8 mouse cellular contexts compared by ENCODE assay signal in genomic region chr5:114296693-114297631, GRCm38 (mm10). TPM values are rescaled to one million over a fixed set of nuclear protein-coding genes. Genes with fewer than 3 reads are reported as not detected.
DNase-seq lines count a peak whose midpoint lies in the region; ATAC-seq and TF ChIP-seq lines count a peak whose summit lies in the region.

No protein-coding gene starts in this region.

- intact Hi-C loops in heart, postnatal 10 days (cut with DNase I), result no loop called here

- H3K27me3 ChIP-seq in hindbrain, embryonic 13.5 days, result peaks cover 78% of the 10 kb centered on the region
- H3K27me3 ChIP-seq in hindbrain, embryonic 12.5 days, result peaks cover 80% of the 10 kb centered on the region
- 0 out of 2 replicates have a peak, but pooled peaks cover 8% of the 10 kb centered on the region for H3K27me3 ChIP-seq in midbrain, postnatal 0 days (ENCODE audit: insufficient read depth, low read length)

- no peaks in the 10 kb centered on the region for H3K9me3 ChIP-seq in hindbrain, embryonic 13.5 days
- H3K9me3 ChIP-seq in hindbrain, embryonic 12.5 days (replicated peaks), result no peaks in the 10 kb centered on the region
- no peaks in the 10 kb centered on the region for H3K9me3 ChIP-seq in midbrain, postnatal 0 days (ENCODE audit: low read length)

- 0 out of 2 replicates have a peak overlapping the region, but pooled peaks have one; percentile 30 for H3K27ac ChIP-seq in hindbrain, embryonic 13.5 days
- no peak overlapping the region for H3K27ac ChIP-seq in hindbrain, embryonic 12.5 days
- H3K27ac ChIP-seq in bone marrow macrophage, adult 2 months (ENCODE audit: insufficient read depth, low read depth, low read length), result no peak overlapping the region
- no peak overlapping the region for H3K27ac ChIP-seq in midbrain, postnatal 0 days (ENCODE audit: low read depth, low read length)

- 29% methylated on average over 22 of the region's 22 CpGs for WGBS in hindbrain, embryonic 13.5 days
- 29% methylated on average over 22 of the region's 22 CpGs for WGBS in hindbrain, embryonic 12.5 days
- WGBS in midbrain, postnatal 0 days, result 23% methylated on average over 22 of the region's 22 CpGs

- TF ChIP-seq POLR2A in bone marrow macrophage, adult 2 months (IDR thresholded peaks at IDR 0.05; ENCODE audit: borderline replicate concordance, low read depth, low read length), result no peak

- H3K4me2 ChIP-seq in hindbrain, embryonic 13.5 days, result no peak overlapping the region
- H3K4me2 ChIP-seq in hindbrain, embryonic 12.5 days (replicated peaks), result no peak overlapping the region
- H3K4me2 ChIP-seq in midbrain, postnatal 0 days (ENCODE audit: low read depth, low read length, poor library complexity, severe bottlenecking), result no peak overlapping the region

- H3K9ac ChIP-seq in hindbrain, embryonic 13.5 days, result no peak overlapping the region
- no peak overlapping the region for H3K9ac ChIP-seq in hindbrain, embryonic 12.5 days
- H3K9ac ChIP-seq in midbrain, postnatal 0 days (replicated peaks; ENCODE audit: low read length, poor library complexity, severe bottlenecking), result no peak overlapping the region

- ATAC-seq in hindbrain, embryonic 13.5 days (ENCODE audit: low FRiP score), result no peak
- no peak for ATAC-seq in hindbrain, embryonic 12.5 days (ENCODE audit: low FRiP score)
- ATAC-seq in midbrain, postnatal 0 days (ENCODE audit: low FRiP score), result no peak

- peaks cover 46% of the 10 kb centered on the region for H3K4me1 ChIP-seq in hindbrain, embryonic 13.5 days (replicated peaks)
- H3K4me1 ChIP-seq in hindbrain, embryonic 12.5 days, result peaks cover 35% of the 10 kb centered on the region
- no peaks in the 10 kb centered on the region for H3K4me1 ChIP-seq in bone marrow macrophage, adult 2 months (ENCODE audit: control insufficient read depth, insufficient read depth, low read length)
- no peaks in the 10 kb centered on the region for H3K4me1 ChIP-seq in midbrain, postnatal 0 days (ENCODE audit: insufficient read depth, low read length)

- no peak overlapping the region for H3K4me3 ChIP-seq in hindbrain, embryonic 13.5 days
- no peak overlapping the region for H3K4me3 ChIP-seq in hindbrain, embryonic 12.5 days
- no peak overlapping the region for H3K4me3 ChIP-seq in bone marrow macrophage, adult 2 months (ENCODE audit: insufficient read depth, low read length)
- H3K4me3 ChIP-seq in midbrain, postnatal 0 days (ENCODE audit: low read depth, low read length), result no peak overlapping the region

- peak; percentile 19 to 28 for DNase-seq in B cell, adult 2 months
- DNase-seq in heart, postnatal 10 days, result peak; percentile 53 to 63
- no peak for DNase-seq in midbrain, postnatal 0 days (ENCODE audit: low spot score)
- DNase-seq in spleen, adult 12 weeks (ENCODE audit: low spot score), result no peak
- no peak for DNase-seq in right cerebral cortex, postnatal 4 days

- peak; percentile 48; the same call in 1 of the 2 replicates for TF ChIP-seq CTCF in bone marrow macrophage, adult 2 months (IDR thresholded peaks at IDR 0.05; ENCODE audit: low read depth, low read length)
- TF ChIP-seq CTCF in midbrain, postnatal 0 days (IDR thresholded peaks at IDR 0.05), result peak; percentile 45

- no peaks in the 10 kb centered on the region for H3K36me3 ChIP-seq in hindbrain, embryonic 13.5 days
- no peaks in the 10 kb centered on the region for H3K36me3 ChIP-seq in hindbrain, embryonic 12.5 days
- H3K36me3 ChIP-seq in midbrain, postnatal 0 days (ENCODE audit: insufficient read depth, low read length), result no peaks in the 10 kb centered on the region

RNA-seq across cellular contexts. Expression of gene Myo1h, which starts 8.0 kb away (rescaled TPM):
- 0.93 and 1.3 TPM in 2 replicates for polyA plus RNA-seq in hindbrain, embryonic 13.5 days (2015; fragmentation: Nextera tagmentation; extraction: Ambion mirVana)
- 0.51 and 0.79 TPM in 2 replicates for polyA plus RNA-seq in hindbrain, embryonic 12.5 days (2016; fragmentation: Nextera tagmentation; extraction: Ambion mirVana)
- not detected in 2 replicates for polyA plus RNA-seq in bone marrow macrophage, adult 2 months (2012; ENCODE audit: insufficient read depth, insufficient read length, missing spikeins)
- under 1 TPM in 1 of 2 experiments, not detected in 1; 0.29 TPM for total RNA-seq in heart, postnatal 10 days (2021)
- total RNA-seq in midbrain, postnatal 0 days (2014; rRNA removed), result 0.33 and 0.60 TPM in 2 replicates
- polyA plus RNA-seq in midbrain, postnatal 0 days (2015; fragmentation: Nextera tagmentation; extraction: Ambion mirVana), result 0.43 and 0.56 TPM in 2 replicates

RNA-seq across cellular contexts. Expression of gene Foxn4, which starts 23.4 kb away (rescaled TPM):
- 1.0 and 2.9 TPM in 2 replicates for polyA plus RNA-seq in hindbrain, embryonic 13.5 days (2015; fragmentation: Nextera tagmentation; extraction: Ambion mirVana)
- 3.2 and 4.1 TPM in 2 replicates for polyA plus RNA-seq in hindbrain, embryonic 12.5 days (2016; fragmentation: Nextera tagmentation; extraction: Ambion mirVana)
- polyA plus RNA-seq in bone marrow macrophage, adult 2 months (2012; ENCODE audit: insufficient read depth, insufficient read length, missing spikeins), result not detected in 2 replicates
- total RNA-seq in heart, postnatal 10 days (2021), result not detected
- total RNA-seq in midbrain, postnatal 0 days (2014; rRNA removed), result 0.24 and 0.66 TPM in 2 replicates
- polyA plus RNA-seq in midbrain, postnatal 0 days (2015; fragmentation: Nextera tagmentation; extraction: Ambion mirVana), result 0.35 and 0.38 TPM in 2 replicates

Comparison
In these comparisons a context has a peak if more than half of its experiments do, and no peak if none do; other contexts are left out.
1. DNase-seq: peak in B cell, adult 2 months (2 of 2) and heart, postnatal 10 days (2 of 2); none in midbrain, postnatal 0 days (single experiment), spleen, adult 12 weeks (single experiment) and right cerebral cortex, postnatal 4 days (single experiment).